Mouse (Mus musculus): ENCODE data around the gene Rtkn2. TPM values are rescaled to one million over a fixed set of nuclear protein-coding genes. Genes with fewer than 3 reads are reported as not detected.

Gene Rtkn2
- polyA plus RNA-seq, 1 experiment from 2014 or later, result 9.1 TPM

DNA sequence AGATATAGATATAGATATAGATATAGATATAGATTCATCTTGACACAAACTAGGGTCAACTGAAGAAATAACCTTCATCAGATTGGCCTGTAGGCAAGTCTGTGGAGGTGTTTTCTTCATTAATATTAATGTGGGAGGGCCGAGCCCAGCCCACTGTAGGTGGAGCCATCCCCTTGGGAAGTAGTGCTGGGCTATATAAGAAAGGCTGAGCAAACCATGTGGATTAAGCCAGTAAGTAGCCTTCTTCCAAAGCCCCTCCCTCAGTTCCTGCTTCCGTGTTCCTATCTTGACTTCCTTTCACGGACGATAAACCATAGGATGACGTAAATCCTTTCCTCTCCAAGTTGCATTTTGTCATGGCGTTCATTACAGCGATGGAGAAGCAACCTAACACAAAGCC lies 30.5 kb downstream of the Rtkn2 start:
- ATAC-seq (ENCODE audit: insufficient number of reproducible peaks, insufficient read depth, low FRiP score, low read depth), result no peak
- WGBS, result 91% methylated on average over 7 of the region's 7 CpGs
- H3K4me3 ChIP-seq (ENCODE audit: low read depth, low read length), result no peak overlapping the region

DNA sequence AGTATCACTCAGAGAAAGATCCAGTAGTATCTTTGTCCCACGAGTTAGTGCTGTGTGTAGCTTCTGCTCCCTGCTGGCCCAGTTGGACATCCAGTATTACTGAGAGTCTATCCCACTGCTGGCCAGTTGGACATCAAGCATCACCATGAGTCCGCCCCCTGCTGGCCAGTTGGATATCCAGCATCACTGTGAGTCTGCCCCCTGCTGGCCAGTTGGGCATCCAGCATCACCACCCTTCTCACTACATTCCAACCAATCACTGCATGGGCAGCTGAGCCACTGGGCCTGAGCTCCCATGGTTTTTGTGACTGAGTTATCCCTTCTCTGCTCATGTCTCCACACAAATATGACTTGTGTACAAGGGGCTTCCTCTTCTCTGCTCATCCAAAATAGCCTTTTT lies 33.8 kb downstream of the Rtkn2 start:
- no peaks in the 10 kb centered on the region for H3K27me3 ChIP-seq (ENCODE audit: control insufficient read depth, insufficient read depth, low read length)
- no peaks in the 10 kb centered on the region for H3K9me3 ChIP-seq (ENCODE audit: control insufficient read depth, low read depth, low read length)
- ATAC-seq (ENCODE audit: insufficient number of reproducible peaks, insufficient read depth, low FRiP score, low read depth), result no peak
- H3K9ac ChIP-seq (replicated peaks; ENCODE audit: low read depth, low read length), result no peak overlapping the region
- no peak overlapping the region for H3K27ac ChIP-seq (ENCODE audit: low read length)
- H3K36me3 ChIP-seq (ENCODE audit: control insufficient read depth, insufficient read depth, low read length), result no peaks in the 10 kb centered on the region
- WGBS, result 89% methylated on average over 2 of the region's 2 CpGs
- H3K4me3 ChIP-seq (ENCODE audit: low read depth, low read length), result no peak overlapping the region
- H3K4me1 ChIP-seq (ENCODE audit: control insufficient read depth, insufficient read depth, low read length), result no peaks in the 10 kb centered on the region
- H3K4me2 ChIP-seq (replicated peaks; ENCODE audit: low read depth, low read length), result no peak overlapping the region

More for the DNA sequence above, 30.5 kb downstream of the Rtkn2 start:
- no peaks in the 10 kb centered on the region for H3K36me3 ChIP-seq (ENCODE audit: control insufficient read depth, insufficient read depth, low read length)
- H3K27ac ChIP-seq (ENCODE audit: low read length), result no peak overlapping the region
- H3K9me3 ChIP-seq (ENCODE audit: control insufficient read depth, low read depth, low read length), result no peaks in the 10 kb centered on the region
- H3K4me1 ChIP-seq (ENCODE audit: control insufficient read depth, insufficient read depth, low read length), result no peaks in the 10 kb centered on the region
- H3K9ac ChIP-seq (replicated peaks; ENCODE audit: low read depth, low read length), result no peak overlapping the region
- H3K27me3 ChIP-seq (ENCODE audit: control insufficient read depth, insufficient read depth, low read length), result no peaks in the 10 kb centered on the region
- no peak overlapping the region for H3K4me2 ChIP-seq (replicated peaks; ENCODE audit: low read depth, low read length)

DNA sequence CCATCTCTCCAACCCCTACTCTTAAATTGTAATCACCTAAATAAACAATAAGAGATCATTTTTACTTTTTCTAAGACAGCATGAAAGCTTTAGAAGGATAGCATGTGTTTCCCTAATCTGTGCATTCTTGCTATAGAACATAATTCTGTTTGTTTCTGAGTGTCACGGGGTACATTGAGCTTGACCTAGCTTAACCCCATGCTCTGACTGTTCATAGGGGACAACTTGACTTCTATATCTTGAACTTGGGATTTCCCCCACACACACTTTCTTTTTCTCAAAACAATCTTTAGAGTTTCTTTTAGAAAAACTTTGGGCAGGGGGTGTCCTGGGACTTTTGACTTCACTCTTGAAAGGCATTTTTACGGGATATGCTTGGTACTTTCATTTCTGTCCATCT lies 41.4 kb downstream of the Rtkn2 start:
- ATAC-seq (ENCODE audit: insufficient number of reproducible peaks, insufficient read depth, low FRiP score, low read depth), result no peak
- H3K36me3 ChIP-seq (ENCODE audit: control insufficient read depth, insufficient read depth, low read length), result peaks cover 4% of the 10 kb centered on the region; the same call in 1 of the 2 replicates
- H3K4me2 ChIP-seq (replicated peaks; ENCODE audit: low read depth, low read length), result no peak overlapping the region
- no peak overlapping the region for H3K27ac ChIP-seq (ENCODE audit: low read length)
- no peak overlapping the region for H3K9ac ChIP-seq (replicated peaks; ENCODE audit: low read depth, low read length)
- peaks cover 3% of the 10 kb centered on the region; the same call in 1 of the 2 replicates for H3K9me3 ChIP-seq (ENCODE audit: control insufficient read depth, low read depth, low read length)
- WGBS, result 80% methylated on average over 2 of the region's 2 CpGs
- no peaks in the 10 kb centered on the region for H3K27me3 ChIP-seq (ENCODE audit: control insufficient read depth, insufficient read depth, low read length)
- no peak overlapping the region for H3K4me3 ChIP-seq (ENCODE audit: low read depth, low read length)
- H3K4me1 ChIP-seq (ENCODE audit: control insufficient read depth, insufficient read depth, low read length), result no peaks in the 10 kb centered on the region

DNA sequence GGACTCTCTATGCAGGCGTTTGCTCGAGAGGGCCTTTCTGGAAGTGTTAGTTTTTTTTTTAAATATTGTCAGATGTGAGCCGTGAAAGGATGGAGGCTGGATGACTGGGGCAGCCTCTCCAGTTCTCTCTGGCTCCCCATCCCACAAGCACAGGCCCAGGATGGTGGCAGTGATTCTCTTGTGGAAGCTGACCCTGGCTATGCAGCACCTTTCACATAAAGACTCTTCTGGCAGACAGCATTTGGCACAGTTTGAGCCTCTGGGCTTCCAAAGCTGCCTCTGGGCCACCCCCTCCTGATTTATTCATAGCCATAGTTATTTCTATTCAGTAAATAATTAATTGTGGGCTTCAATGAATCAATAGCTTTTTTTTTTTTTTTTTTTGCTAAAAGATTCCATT lies 46.3 kb downstream of the Rtkn2 start:
- no peak overlapping the region for H3K9ac ChIP-seq (replicated peaks; ENCODE audit: low read depth, low read length)
- H3K4me3 ChIP-seq (ENCODE audit: low read depth, low read length), result no peak overlapping the region
- H3K27ac ChIP-seq (ENCODE audit: low read length), result no peak overlapping the region
- no peak for ATAC-seq (ENCODE audit: insufficient number of reproducible peaks, insufficient read depth, low FRiP score, low read depth)
- no peaks in the 10 kb centered on the region for H3K9me3 ChIP-seq (ENCODE audit: control insufficient read depth, low read depth, low read length)
- H3K36me3 ChIP-seq (ENCODE audit: control insufficient read depth, insufficient read depth, low read length), result no peaks in the 10 kb centered on the region; the same call in 1 of the 2 replicates
- H3K27me3 ChIP-seq (ENCODE audit: control insufficient read depth, insufficient read depth, low read length), result no peaks in the 10 kb centered on the region
- 71% methylated on average over 3 of the region's 3 CpGs for WGBS
- H3K4me2 ChIP-seq (replicated peaks; ENCODE audit: low read depth, low read length), result no peak overlapping the region
- H3K4me1 ChIP-seq (ENCODE audit: control insufficient read depth, insufficient read depth, low read length), result no peaks in the 10 kb centered on the region

DNA sequence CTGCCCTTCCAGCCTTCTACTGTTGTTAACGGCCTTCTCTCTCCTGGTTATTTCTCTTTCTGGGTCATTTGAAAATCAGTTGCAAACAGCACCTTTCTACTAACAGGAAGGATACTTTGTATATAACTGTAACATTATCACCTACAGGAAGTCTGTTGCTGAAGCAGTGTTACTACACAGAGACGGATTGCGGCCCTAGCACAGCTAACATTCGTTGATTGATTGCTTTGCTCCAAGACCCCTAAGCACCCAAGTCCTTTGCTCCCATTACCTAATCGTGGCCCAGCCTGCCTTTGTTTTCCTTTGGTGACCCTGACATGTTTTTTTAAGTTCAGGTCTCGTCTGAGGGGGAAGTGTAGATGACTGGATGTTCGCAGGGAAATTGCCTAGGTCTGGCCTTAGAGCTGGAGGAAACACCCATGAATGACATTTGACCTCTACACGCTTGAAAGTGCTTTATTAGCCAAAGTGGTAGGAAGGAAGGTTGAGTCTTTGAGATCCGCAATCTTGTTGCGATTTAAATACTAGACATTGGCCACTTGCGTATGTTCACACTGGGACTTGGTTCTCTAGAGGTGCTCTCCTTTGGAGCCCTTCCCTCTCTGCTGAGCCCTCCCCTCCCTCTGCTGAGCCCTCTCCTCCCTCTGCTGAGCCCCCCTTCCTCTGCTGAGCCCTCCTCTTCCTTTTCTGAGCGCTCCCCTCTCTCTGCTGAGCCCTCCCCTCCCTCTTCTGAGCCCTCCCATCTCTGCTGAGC lies 49.1 kb downstream of the Rtkn2 start:
- Histone ChIP-seq H3K9me3 (ENCODE audit: control insufficient read depth, low read depth, low read length) (no peaks in the 10 kb centered on the region), H3K4me1 (ENCODE audit: control insufficient read depth, insufficient read depth, low read length) (no peaks in the 10 kb centered on the region), H3K4me2 (replicated peaks; ENCODE audit: low read depth, low read length) (no peak overlapping the region), H3K36me3 (ENCODE audit: control insufficient read depth, insufficient read depth, low read length) (no peaks in the 10 kb centered on the region; the same call in 1 of the 2 replicates), H3K27me3 (ENCODE audit: control insufficient read depth, insufficient read depth, low read length) (no peaks in the 10 kb centered on the region), H3K27ac (ENCODE audit: low read length) (no peak overlapping the region), H3K9ac (replicated peaks; ENCODE audit: low read depth, low read length) (no peak overlapping the region), H3K4me3 (ENCODE audit: low read depth, low read length) (no peak overlapping the region)
- 57% methylated on average over 12 of the region's 12 CpGs for WGBS
- no peak for ATAC-seq (ENCODE audit: insufficient number of reproducible peaks, insufficient read depth, low FRiP score, low read depth)

DNA sequence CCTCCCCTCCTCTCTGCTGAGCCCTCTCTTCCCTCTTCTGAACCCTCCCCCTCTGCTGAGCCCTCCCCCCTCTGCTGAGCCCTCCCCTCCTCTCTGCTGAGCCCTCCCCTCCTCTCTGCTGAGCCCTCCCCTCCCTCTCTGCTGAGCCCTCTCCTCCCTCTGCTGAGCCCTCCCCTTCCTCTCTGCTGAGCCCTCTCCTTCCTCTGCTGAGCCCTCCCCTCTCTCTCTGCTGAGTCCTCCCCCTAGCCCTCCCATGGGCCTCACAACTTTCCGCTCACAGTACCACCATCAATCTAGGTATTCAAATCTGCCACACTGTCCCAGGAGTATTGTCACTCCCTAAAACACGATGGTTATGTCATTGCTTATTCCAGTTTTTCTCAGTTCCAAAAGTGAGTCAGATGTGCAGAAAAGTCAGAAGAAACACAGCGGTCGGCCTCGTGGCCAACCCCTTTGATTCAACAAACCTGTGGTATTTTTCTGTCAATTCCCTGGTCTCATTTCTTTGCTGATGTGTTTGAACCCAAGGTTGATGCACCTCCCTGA lies 49.8 kb downstream of the Rtkn2 start:
- WGBS, result 76% methylated on average over 5 of the region's 5 CpGs
- H3K9me3 ChIP-seq (ENCODE audit: control insufficient read depth, low read depth, low read length), result no peaks in the 10 kb centered on the region
- H3K9ac ChIP-seq (replicated peaks; ENCODE audit: low read depth, low read length), result no peak overlapping the region
- H3K4me1 ChIP-seq (ENCODE audit: control insufficient read depth, insufficient read depth, low read length), result no peaks in the 10 kb centered on the region
- no peak overlapping the region for H3K4me2 ChIP-seq (replicated peaks; ENCODE audit: low read depth, low read length)
- no peaks in the 10 kb centered on the region for H3K27me3 ChIP-seq (ENCODE audit: control insufficient read depth, insufficient read depth, low read length)
- no peak for ATAC-seq (ENCODE audit: insufficient number of reproducible peaks, insufficient read depth, low FRiP score, low read depth)
- H3K36me3 ChIP-seq (ENCODE audit: control insufficient read depth, insufficient read depth, low read length), result no peaks in the 10 kb centered on the region; the same call in 1 of the 2 replicates
- no peak overlapping the region for H3K4me3 ChIP-seq (ENCODE audit: low read depth, low read length)
- H3K27ac ChIP-seq (ENCODE audit: low read length), result no peak overlapping the region

DNA sequence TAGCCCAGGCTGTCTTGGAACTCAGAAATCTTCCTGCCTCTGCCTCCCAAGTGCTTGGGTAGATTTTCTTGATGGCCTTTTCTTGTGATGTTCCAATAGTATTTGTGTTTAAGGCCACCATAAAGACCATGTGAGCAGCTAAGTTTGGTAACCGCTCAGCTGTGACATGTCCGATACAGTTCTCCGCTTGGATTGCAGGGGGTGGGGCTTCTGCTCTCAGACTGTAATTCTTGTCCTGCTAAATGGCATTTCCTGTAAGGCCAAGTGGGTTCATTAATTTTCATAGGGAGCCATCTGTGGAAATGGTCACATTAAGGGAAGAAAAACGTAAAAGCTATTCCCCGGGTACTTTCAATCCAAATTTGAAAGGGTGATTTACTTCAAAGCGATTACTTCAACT lies 50.7 kb downstream of the Rtkn2 start:
- 80% methylated on average over 6 of the region's 6 CpGs for WGBS
- no peak overlapping the region for H3K4me2 ChIP-seq (replicated peaks; ENCODE audit: low read depth, low read length)
- no peak overlapping the region for H3K27ac ChIP-seq (ENCODE audit: low read length)
- H3K27me3 ChIP-seq (ENCODE audit: control insufficient read depth, insufficient read depth, low read length), result no peaks in the 10 kb centered on the region
- no peak overlapping the region for H3K4me3 ChIP-seq (ENCODE audit: low read depth, low read length)
- no peaks in the 10 kb centered on the region for H3K9me3 ChIP-seq (ENCODE audit: control insufficient read depth, low read depth, low read length)
- no peak for ATAC-seq (ENCODE audit: insufficient number of reproducible peaks, insufficient read depth, low FRiP score, low read depth)
- no peak overlapping the region for H3K9ac ChIP-seq (replicated peaks; ENCODE audit: low read depth, low read length)
- H3K36me3 ChIP-seq (ENCODE audit: control insufficient read depth, insufficient read depth, low read length), result no peaks in the 10 kb centered on the region; the same call in 1 of the 2 replicates
- no peaks in the 10 kb centered on the region for H3K4me1 ChIP-seq (ENCODE audit: control insufficient read depth, insufficient read depth, low read length)

DNA sequence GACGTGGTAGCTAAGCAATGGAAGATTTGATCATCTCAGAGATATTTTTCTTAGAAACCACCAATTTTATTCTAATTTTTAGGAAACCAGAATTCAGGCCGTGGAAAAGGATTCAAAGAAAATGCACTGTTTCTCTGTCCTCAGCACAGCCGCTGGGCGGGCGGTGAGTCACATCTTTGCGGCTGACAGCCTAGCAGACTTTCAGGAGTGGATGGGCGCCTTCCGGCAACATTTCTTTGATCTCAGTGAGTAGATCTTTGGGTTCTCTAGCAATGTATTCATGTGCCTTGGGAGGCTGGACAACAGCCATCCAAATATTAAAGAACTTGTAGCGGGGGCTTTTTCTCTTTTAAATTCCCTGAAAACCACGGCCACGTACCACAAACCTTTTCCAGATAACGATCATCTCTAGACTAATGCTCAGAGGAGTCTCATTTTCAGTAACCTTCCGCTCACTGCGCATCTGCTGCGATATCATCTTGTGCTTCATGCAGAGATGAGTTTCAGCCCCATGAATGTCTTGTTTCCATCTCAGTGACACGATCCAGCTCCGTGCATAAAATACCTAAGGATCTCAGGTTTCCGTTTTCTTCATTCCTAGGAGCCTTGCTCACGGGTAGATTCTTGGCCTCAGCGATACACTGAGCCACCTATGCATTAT lies 56.5 kb downstream of the Rtkn2 start:
- Histone ChIP-seq H3K9me3 (ENCODE audit: control insufficient read depth, low read depth, low read length) (no peaks in the 10 kb centered on the region), H3K27ac (ENCODE audit: low read length) (no peak overlapping the region), H3K27me3 (ENCODE audit: control insufficient read depth, insufficient read depth, low read length) (no peaks in the 10 kb centered on the region), H3K4me3 (ENCODE audit: low read depth, low read length) (no peak overlapping the region), H3K4me1 (ENCODE audit: control insufficient read depth, insufficient read depth, low read length) (no peaks in the 10 kb centered on the region), H3K36me3 (ENCODE audit: control insufficient read depth, insufficient read depth, low read length) (no peaks in the 10 kb centered on the region), H3K9ac (replicated peaks; ENCODE audit: low read depth, low read length) (no peak overlapping the region), H3K4me2 (replicated peaks; ENCODE audit: low read depth, low read length) (no peak overlapping the region)
- 92% methylated on average over 20 of the region's 20 CpGs for WGBS
- ATAC-seq (ENCODE audit: insufficient number of reproducible peaks, insufficient read depth, low FRiP score, low read depth), result no peak

All from stomach, embryonic 14.5 days (tissue).